Mouse (Mus musculus) heart, embryonic 13.5 days (tissue): ENCODE measurements at regions not wholly inside any gene's neighbourhood (a gene's known extent, or its start where the extent isn't known, plus 50 kb on each side); places are given as distances from the start of the nearest gene placed in this dataset.

Source experiments
- ATAC-seq: fragments of 200-750 bp; cut with Nextera tagmentation; 2 replicates; pipeline ENCODE4 v1.8.0; 2017; ENCODE audit warnings: moderate TSS enrichment; ENCODE audit not compliant: insufficient number of reproducible peaks, low FRiP score, low TSS enrichment; ENCODE audit errors: extremely low read depth
- H3K27ac ChIP-seq: fragments of 300-500 bp; sonication (generic); replicated peaks from 2 replicates; pipeline ENCODE4 v1.5.1; 2015; ENCODE audit warnings: moderate library complexity, mild to moderate bottlenecking, inconsistent platforms
- H3K27me3 ChIP-seq: fragments of 300-500 bp; sonication (generic); replicated peaks from 2 replicates; pipeline ENCODE4 v1.6.1; 2015; ENCODE audit warnings: mild to moderate bottlenecking, inconsistent platforms
- H3K36me3 ChIP-seq: fragments of 300-500 bp; sonication (generic); 2 replicates; pipeline ENCODE4 v1.6.1; 2015; ENCODE audit warnings: mild to moderate bottlenecking, inconsistent platforms
- H3K4me1 ChIP-seq: fragments of 300-500 bp; sonication (generic); 2 replicates; pipeline ENCODE4 v1.6.1; 2015; ENCODE audit warnings: inconsistent platforms
- H3K4me2 ChIP-seq: fragments of 300-500 bp; sonication (generic); 2 replicates; pipeline ENCODE4 v1.6.1; 2015; ENCODE audit warnings: inconsistent platforms, mild to moderate bottlenecking, moderate library complexity
- H3K4me3 ChIP-seq: fragments of 300-500 bp; sonication (generic); 2 replicates; pipeline ENCODE4 v1.5.1; 2015; ENCODE audit warnings: moderate library complexity, mild to moderate bottlenecking, inconsistent platforms
- H3K9ac ChIP-seq: fragments of 300-500 bp; sonication (generic); 2 replicates; pipeline ENCODE4 v1.6.1; 2015; ENCODE audit warnings: inconsistent platforms, mild to moderate bottlenecking, moderate library complexity
- H3K9me3 ChIP-seq: fragments of 300-500 bp; sonication (generic); 2 replicates; pipeline ENCODE4 v1.6.1; 2016; ENCODE audit warnings: inconsistent platforms
- WGBS: fragments of 180-500 bp; shearing (Covaris S2); methylation state at CpG from one replicate; pipeline ENCODE4 v1.1.7; 2015; ENCODE audit warnings: mixed read lengths; 5-methylcytosine and 5-hydroxymethylcytosine counted together

DNA sequence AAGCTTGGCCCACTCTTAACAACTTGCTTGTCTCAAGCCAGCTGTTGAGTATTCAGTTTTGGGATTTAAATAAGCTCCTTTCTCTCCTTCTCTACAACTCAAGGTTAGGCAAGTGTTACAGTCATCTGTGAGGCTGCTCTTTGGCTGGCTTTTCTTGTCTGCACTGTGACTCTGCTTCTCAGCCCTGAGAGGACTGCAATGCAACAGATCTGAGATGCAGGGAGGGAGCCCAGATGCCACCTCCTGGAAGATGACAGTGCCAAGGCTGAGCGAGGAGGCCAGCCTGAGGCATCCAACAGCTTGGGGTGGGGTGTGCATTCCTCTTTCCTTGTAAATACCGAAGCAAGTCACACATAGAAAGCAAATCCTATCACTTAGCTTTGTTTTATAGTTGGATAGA is 86.2 kb upstream of the Arhgap32 start:
- peaks cover 57% of the 10 kb centered on the region for H3K4me1 ChIP-seq
- H3K27me3 ChIP-seq = no peaks in the 10 kb centered on the region
- H3K27ac ChIP-seq = no peak overlapping the region; the same call in 1 of the 2 replicates
- no peak for ATAC-seq
- H3K4me3 ChIP-seq = no peak overlapping the region
- no peak overlapping the region for H3K9ac ChIP-seq
- H3K9me3 ChIP-seq = no peaks in the 10 kb centered on the region
- no peak overlapping the region for H3K4me2 ChIP-seq
- 46% methylated on average over 2 of the region's 2 CpGs for WGBS
- H3K36me3 ChIP-seq = no peaks in the 10 kb centered on the region

DNA sequence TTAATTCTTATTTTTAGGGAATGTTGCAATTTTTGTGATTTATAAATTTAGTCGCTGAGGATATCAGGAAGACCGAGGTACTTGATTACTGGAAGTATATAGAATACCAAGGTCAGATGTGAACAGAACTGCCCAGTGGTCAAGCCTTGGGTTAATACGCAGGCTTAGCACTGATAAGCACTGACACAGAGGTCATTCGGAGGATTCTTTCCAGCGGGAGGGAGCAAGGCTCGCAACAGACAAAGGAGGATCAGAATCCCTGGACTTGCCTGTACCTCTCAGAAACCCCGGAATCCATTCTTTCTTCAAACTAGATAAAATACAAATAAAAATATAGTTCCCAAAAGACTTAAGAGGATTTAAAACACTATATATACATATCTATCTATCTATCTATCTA is 85.7 kb upstream of the Arhgap32 start:
- H3K27ac ChIP-seq = no peak overlapping the region
- no peaks in the 10 kb centered on the region for H3K36me3 ChIP-seq
- no peak for ATAC-seq
- H3K4me3 ChIP-seq = no peak overlapping the region
- H3K4me2 ChIP-seq = no peak overlapping the region
- H3K9ac ChIP-seq = no peak overlapping the region
- no peaks in the 10 kb centered on the region for H3K9me3 ChIP-seq
- whole genome bisulfite sequencing = 41% methylated on average over 7 of the region's 7 CpGs
- H3K4me1 ChIP-seq = peaks cover 59% of the 10 kb centered on the region
- no peaks in the 10 kb centered on the region for H3K27me3 ChIP-seq

DNA sequence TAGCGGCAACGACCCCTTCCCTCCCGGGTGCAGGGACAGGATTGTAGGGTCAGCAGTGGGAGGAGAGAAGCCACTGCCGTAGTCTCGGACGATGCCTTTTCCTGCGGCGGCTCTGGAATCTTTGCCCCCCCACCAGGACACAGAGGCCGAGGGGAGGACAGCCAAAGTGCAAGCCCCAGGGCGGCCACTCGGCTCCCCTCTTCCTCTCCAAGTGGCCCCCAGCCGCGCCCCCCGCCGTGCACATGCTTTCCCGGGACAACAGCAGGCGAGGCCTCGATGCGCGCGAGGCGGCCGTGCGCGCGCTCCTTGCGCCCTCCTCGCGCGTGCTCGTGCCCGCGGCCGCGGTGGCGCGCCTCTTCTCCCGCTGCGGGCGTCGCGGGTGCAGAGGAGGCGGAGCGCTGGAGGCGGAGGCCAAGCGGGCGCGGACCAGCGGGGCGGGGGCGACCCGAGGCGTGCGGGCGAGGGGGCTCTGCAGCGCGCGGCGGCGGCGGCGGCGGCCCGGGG is 83.9 kb upstream of the Arhgap32 start:
- peak; percentile 74; the same call in 1 of the 2 replicates for ATAC-seq
- Histone ChIP-seq H3K27ac (peak overlapping the region; percentile 81), H3K4me3 (peak overlapping the region; percentile 86), H3K4me2 (peak overlapping the region; percentile 74), H3K27me3 (no peaks in the 10 kb centered on the region), H3K36me3 (no peaks in the 10 kb centered on the region), H3K4me1 (peaks cover 72% of the 10 kb centered on the region), H3K9me3 (no peaks in the 10 kb centered on the region), H3K9ac (peak overlapping the region; percentile 96)
- 1% methylated on average over 64 of the region's 64 CpGs for WGBS

DNA sequence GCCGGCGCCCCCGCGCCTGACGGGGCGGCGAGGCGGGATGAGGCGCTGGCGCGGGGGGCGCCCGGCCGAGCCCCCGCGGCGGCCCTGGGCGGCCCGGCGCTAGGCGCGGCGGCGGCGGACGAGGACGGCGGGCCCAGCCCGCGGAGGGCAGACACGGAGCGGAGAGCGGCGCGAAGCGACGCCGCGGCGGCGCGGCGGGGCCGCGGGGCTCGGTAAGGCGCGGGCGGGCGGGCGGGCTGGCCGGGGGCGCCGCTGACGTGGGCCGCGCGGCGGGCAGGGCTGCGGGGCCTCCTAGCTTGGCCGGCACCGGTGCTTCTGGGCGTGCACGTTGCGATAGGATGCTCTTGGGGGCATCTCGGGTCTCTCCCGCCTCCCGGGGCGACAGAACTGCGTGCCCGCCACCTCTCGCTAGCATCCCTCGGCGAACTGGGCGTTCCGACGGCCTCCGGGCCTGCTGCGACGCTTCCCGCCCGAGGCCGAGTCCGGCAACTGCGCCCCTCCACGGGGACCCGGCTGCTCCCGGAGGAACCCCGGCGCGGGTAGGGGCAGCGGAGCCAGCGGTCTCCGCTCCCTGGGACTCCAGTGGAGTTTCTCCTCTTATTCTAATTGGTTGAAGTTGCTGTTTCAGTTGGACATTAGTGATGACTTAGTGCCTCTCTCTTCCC is 83.3 kb upstream of the Arhgap32 start:
- Histone ChIP-seq H3K27me3 (no peaks in the 10 kb centered on the region), H3K27ac (peak overlapping the region; percentile 81), H3K4me3 (peak overlapping the region; percentile 86), H3K4me1 (peaks cover 67% of the 10 kb centered on the region), H3K4me2 (peak overlapping the region; percentile 74), H3K9me3 (no peaks in the 10 kb centered on the region), H3K9ac (peak overlapping the region; percentile 96), H3K36me3 (no peaks in the 10 kb centered on the region)
- WGBS = 1% methylated on average over 53 of the region's 94 CpGs
- no peak for ATAC-seq

DNA sequence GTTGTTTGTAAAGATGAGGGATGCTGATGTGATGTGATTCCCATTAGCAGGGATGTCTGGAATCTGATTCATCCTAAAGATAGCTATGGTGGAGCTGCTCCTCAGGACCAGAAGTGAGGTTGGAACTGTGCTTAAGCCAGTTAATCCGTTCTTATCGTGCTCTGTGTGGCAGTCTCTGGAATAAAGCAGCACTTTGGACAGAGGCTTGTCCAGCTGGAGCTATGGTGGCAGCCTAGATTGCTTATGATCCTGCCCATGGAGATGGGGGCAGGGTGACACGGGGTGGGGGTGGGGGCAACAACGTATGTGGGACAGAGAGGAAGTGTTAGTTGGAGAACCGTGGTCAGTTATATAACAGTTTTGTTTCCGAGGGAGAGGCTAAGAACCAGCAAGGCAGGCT is 82.0 kb upstream of the Arhgap32 start:
- no peak for ATAC-seq
- Histone ChIP-seq H3K27me3 (no peaks in the 10 kb centered on the region), H3K4me1 (peaks cover 70% of the 10 kb centered on the region), H3K9ac (no peak overlapping the region), H3K9me3 (no peaks in the 10 kb centered on the region), H3K36me3 (no peaks in the 10 kb centered on the region), H3K4me3 (peak overlapping the region; percentile 86; the same call in 1 of the 2 replicates), H3K27ac (no peak overlapping the region), H3K4me2 (peak overlapping the region; percentile 74)
- WGBS = 14% methylated on average over 6 of the region's 6 CpGs

DNA sequence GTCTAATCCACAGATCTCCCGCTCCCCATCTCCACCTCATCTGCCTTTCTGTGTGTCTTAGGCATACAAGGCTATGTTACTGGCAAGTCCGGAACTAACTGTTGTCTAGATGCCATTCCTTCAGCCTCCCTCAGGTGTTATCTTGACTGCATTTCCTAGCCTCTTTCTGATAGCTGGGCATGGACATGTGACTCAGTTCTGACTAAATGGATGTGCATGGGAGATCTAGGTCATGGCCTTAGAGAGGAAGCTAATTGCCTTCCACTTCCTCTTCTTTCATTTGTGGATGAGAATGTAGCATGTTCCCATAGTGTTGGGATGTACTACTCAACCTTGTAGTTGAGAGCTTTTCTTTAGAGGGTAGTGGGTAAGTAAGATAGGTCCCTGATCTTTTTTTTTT is 75.9 kb upstream of the Arhgap32 start:
- H3K27ac ChIP-seq = no peak overlapping the region
- no peak overlapping the region for H3K9ac ChIP-seq
- no peak overlapping the region for H3K4me2 ChIP-seq
- 65% methylated on average over 2 of the region's 2 CpGs for WGBS
- H3K36me3 ChIP-seq = no peaks in the 10 kb centered on the region
- ATAC-seq = no peak
- H3K9me3 ChIP-seq = no peaks in the 10 kb centered on the region
- peaks cover 57% of the 10 kb centered on the region for H3K4me1 ChIP-seq
- no peak overlapping the region for H3K4me3 ChIP-seq
- H3K27me3 ChIP-seq = no peaks in the 10 kb centered on the region

DNA sequence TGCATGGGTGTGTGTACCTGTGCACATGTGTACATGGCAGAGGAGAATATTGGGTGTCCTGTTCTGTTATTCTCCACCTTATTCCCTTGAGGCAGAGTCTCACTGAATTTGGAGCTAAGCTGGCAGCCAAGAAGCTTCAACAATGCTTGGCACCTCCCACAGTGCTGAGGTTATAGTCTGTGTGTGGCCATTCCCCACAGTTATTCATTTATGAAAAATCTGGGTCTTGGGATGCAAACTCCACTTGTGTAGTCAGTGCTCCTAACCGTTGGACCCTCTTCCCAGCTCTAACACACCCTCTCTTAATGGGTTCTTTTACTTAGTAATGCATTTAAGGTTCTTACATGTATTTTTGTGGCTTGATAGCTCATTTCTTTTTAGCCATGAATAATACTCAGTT is 72.6 kb upstream of the Arhgap32 start:
- Histone ChIP-seq H3K9me3 (no peaks in the 10 kb centered on the region), H3K27ac (no peak overlapping the region), H3K4me2 (no peak overlapping the region), H3K27me3 (no peaks in the 10 kb centered on the region), H3K4me3 (no peak overlapping the region), H3K4me1 (peaks cover 40% of the 10 kb centered on the region), H3K36me3 (no peaks in the 10 kb centered on the region), H3K9ac (no peak overlapping the region)
- WGBS = 72% methylated on average over 1 of the region's 1 CpGs
- ATAC-seq = no peak

DNA sequence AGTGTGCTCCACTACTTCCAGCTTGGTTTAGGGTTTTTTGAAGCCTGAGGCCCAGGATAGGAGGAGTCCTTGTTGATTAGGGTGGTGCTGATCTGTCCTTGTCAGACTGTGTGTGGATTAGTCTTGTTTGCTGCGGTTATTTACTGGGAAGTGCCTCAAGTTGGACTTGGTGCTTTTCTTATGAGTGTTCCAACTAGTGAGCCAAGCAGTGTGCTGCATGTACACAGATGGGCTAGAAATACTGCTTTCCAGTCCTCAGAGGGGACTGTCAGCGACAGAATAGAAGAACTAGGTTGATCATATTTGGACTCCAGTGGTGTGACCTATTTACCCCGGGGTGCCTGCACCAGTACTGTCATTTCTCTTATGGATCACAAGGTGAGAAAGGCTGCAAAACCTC is 69.1 kb upstream of the Arhgap32 start:
- ATAC-seq = no peak
- Histone ChIP-seq H3K4me2 (no peak overlapping the region), H3K9ac (no peak overlapping the region), H3K36me3 (no peaks in the 10 kb centered on the region), H3K4me3 (no peak overlapping the region), H3K27ac (no peak overlapping the region), H3K27me3 (no peaks in the 10 kb centered on the region), H3K9me3 (no peaks in the 10 kb centered on the region), H3K4me1 (peaks cover 40% of the 10 kb centered on the region)
- 88% methylated on average over 3 of the region's 3 CpGs for WGBS

DNA sequence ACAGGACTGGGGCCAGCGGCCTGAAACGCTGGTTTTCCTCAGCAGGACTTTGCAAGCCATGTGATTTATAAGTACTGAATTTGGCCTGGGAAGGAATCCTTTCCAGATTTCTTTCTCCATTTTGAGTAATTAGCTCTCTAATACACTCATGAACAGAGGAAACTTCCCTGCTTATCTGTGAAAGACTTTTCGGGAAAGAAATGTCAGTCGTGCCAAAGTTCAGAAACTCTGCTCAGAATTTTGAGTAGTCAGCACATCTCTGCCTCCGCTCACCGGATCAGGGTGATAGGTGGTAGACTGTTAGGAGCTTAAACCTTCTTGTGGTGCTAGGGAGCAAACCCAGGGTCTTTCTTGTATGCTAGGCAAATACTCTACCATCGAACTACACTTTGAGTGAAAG is 67.0 kb upstream of the Arhgap32 start:
- 61% methylated on average over 7 of the region's 7 CpGs for WGBS
- no peak for ATAC-seq
- Histone ChIP-seq H3K9me3 (no peaks in the 10 kb centered on the region), H3K4me3 (no peak overlapping the region), H3K4me1 (peaks cover 28% of the 10 kb centered on the region), H3K9ac (no peak overlapping the region), H3K36me3 (no peaks in the 10 kb centered on the region), H3K4me2 (no peak overlapping the region), H3K27me3 (no peaks in the 10 kb centered on the region), H3K27ac (0 out of 2 replicates have a peak overlapping the region, but pooled peaks have one; percentile 1)

DNA sequence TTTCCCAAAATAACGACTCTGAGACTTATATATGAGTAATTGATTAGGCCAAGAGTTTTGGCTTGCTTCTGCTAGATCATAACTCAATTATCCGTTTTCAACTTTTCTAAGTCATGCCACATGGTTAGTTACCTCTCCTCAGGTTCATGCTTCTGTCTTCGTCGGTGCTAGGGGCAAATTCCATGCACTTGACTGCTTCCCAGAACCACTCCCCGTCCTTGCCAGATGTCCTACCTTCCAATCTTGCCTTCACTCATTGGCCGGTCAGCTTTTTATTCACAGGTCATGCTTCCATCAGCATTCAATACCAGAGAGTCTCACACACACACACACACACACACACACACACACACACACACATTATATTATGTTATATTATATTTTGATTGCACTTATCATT is 66.4 kb upstream of the Arhgap32 start:
- Histone ChIP-seq H3K4me3 (no peak overlapping the region), H3K36me3 (no peaks in the 10 kb centered on the region), H3K4me1 (peaks cover 28% of the 10 kb centered on the region), H3K27me3 (no peaks in the 10 kb centered on the region), H3K9ac (no peak overlapping the region), H3K9me3 (no peaks in the 10 kb centered on the region), H3K27ac (no peak overlapping the region), H3K4me2 (no peak overlapping the region)
- no peak for ATAC-seq
- 68% methylated on average over 6 of the region's 6 CpGs for WGBS

DNA sequence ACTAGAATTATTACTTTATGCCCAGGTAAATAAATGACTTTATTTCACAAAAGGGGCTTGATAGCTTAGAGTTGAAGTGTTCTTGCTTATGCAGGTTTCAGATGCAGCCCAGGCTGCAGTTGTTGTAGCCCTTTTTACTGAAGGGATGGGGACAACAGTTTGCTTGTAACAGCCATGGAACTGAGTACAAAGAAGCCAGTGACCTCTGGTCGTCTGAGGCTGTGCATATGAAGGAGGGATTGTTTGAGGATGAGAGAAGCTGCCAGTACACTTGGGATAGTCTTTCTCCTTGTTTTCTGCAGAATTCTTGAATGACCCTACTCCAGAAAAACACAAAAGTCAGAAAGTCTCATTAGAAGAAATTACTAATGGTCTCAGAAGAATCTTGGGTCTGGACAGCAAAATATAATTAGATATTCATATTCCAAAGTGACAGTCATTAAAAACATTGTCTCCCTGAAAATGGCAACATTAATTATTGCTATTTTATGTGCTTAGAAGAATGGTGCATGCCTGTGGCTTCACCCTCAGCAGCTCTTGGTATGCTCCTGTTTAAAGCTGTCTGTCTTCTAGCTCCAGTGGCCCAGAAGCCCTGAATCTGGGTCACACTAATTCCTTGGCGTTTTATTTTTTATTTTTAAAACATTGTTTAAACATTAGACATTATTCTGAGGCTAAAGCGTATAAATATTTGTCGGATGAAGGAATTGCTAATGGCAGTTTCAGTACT is 61.9 kb upstream of the Arhgap32 start:
- no peaks in the 10 kb centered on the region for H3K27me3 ChIP-seq
- H3K4me1 ChIP-seq = peaks cover 15% of the 10 kb centered on the region
- no peak overlapping the region for H3K27ac ChIP-seq
- no peak overlapping the region for H3K4me3 ChIP-seq
- 68% methylated on average over 4 of the region's 4 CpGs for WGBS
- no peak overlapping the region for H3K9ac ChIP-seq
- ATAC-seq = no peak
- peaks cover 3% of the 10 kb centered on the region; the same call in 1 of the 2 replicates for H3K36me3 ChIP-seq
- H3K9me3 ChIP-seq = no peaks in the 10 kb centered on the region
- no peak overlapping the region for H3K4me2 ChIP-seq
